Mouse (Mus musculus): ENCODE measurements around the gene Aldh3b2. TPM values are rescaled to one million over a fixed set of nuclear protein-coding genes. Genes with fewer than 3 reads are reported as not detected.

Aldh3b2 gene
- polyA plus RNA-seq, 1 experiment from 2014 or later: 5.8 TPM

- DNase-seq (ENCODE audit: low spot score): no peak
- no peaks in the 10 kb centered on the region for H3K36me3 ChIP-seq (ENCODE audit: insufficient read depth, low read length)
- no peaks in the 10 kb centered on the region for H3K27me3 ChIP-seq (ENCODE audit: insufficient read depth, low read length)
- H3K4me2 ChIP-seq (ENCODE audit: low read length): peak overlapping the region; percentile 96; the same call in 1 of the 2 replicates
- no peak for TF ChIP-seq CTCF (IDR thresholded peaks at IDR 0.05; ENCODE audit: low read depth)
- no peak for ATAC-seq (replicated peaks; ENCODE audit: low FRiP score, low read depth)
- no peak overlapping the region for H3K4me3 ChIP-seq (replicated peaks; ENCODE audit: low read depth, low read length)
- no peak overlapping the region for H3K9ac ChIP-seq (ENCODE audit: low read depth, low read length)
- no peak overlapping the region for H3K27ac ChIP-seq
- no peaks in the 10 kb centered on the region for H3K9me3 ChIP-seq (replicated peaks; ENCODE audit: low read length)
- 72% methylated on average over 5 of the region's 5 CpGs for whole genome bisulfite sequencing
- H3K4me1 ChIP-seq (replicated peaks; ENCODE audit: insufficient read depth, low read length): peaks cover 9% of the 10 kb centered on the region; the same call in 1 of the 2 replicates
Observed at GRCm38 (mm10) chr19:4001752-4002151, 29.6 kb downstream of the Aldh3b2 start.

GRCm38 (mm10) chr19:4003112-4003511 lies 31.0 kb downstream of the Aldh3b2 start, which contains the start of gene Doc2g:
Doc2g (plus strand) TSS chr19:4003313.
- H3K4me2 ChIP-seq (ENCODE audit: low read length): no peak within 1 kb of the TSS
- no peak within 1 kb of the TSS for H3K27ac ChIP-seq
- peaks cover 13% of the 10 kb centered on the region for H3K36me3 ChIP-seq (ENCODE audit: insufficient read depth, low read length)
- H3K27me3 ChIP-seq (ENCODE audit: insufficient read depth, low read length): no peaks in the 10 kb centered on the region
- WGBS: 46% methylated on average over 1 of the region's 1 CpGs
- no peak for ATAC-seq (replicated peaks; ENCODE audit: low FRiP score, low read depth)
- no peak for DNase-seq (ENCODE audit: low spot score)
- H3K9me3 ChIP-seq (replicated peaks; ENCODE audit: low read length): no peaks in the 10 kb centered on the region
- H3K4me3 ChIP-seq (replicated peaks; ENCODE audit: low read depth, low read length): no peak within 1 kb of the TSS
- no peak within 1 kb of the TSS for H3K9ac ChIP-seq (ENCODE audit: low read depth, low read length)
- no peak for TF ChIP-seq CTCF (IDR thresholded peaks at IDR 0.05; ENCODE audit: low read depth)
- peaks cover 8% of the 10 kb centered on the region; the same call in 1 of the 2 replicates for H3K4me1 ChIP-seq (replicated peaks; ENCODE audit: insufficient read depth, low read length)

- Histone ChIP-seq H3K4me2 (ENCODE audit: low read length) (no peak overlapping the region), H3K27ac (no peak overlapping the region), H3K4me1 (replicated peaks; ENCODE audit: insufficient read depth, low read length) (peaks cover 8% of the 10 kb centered on the region; the same call in 1 of the 2 replicates), H3K9ac (ENCODE audit: low read depth, low read length) (no peak overlapping the region), H3K36me3 (ENCODE audit: insufficient read depth, low read length) (peaks cover 18% of the 10 kb centered on the region), H3K4me3 (replicated peaks; ENCODE audit: low read depth, low read length) (no peak overlapping the region), H3K9me3 (replicated peaks; ENCODE audit: low read length) (no peaks in the 10 kb centered on the region), H3K27me3 (ENCODE audit: insufficient read depth, low read length) (no peaks in the 10 kb centered on the region)
- ATAC-seq (replicated peaks; ENCODE audit: low FRiP score, low read depth): no peak
- no peak for DNase-seq (ENCODE audit: low spot score)
- 72% methylated on average over 12 of the region's 12 CpGs for WGBS
- no peak for TF ChIP-seq CTCF (IDR thresholded peaks at IDR 0.05; ENCODE audit: low read depth)
Observed at GRCm38 (mm10) chr19:4003641-4004040, 31.5 kb downstream of the Aldh3b2 start.

- Histone ChIP-seq H3K9me3 (replicated peaks; ENCODE audit: low read length) (no peaks in the 10 kb centered on the region), H3K4me1 (replicated peaks; ENCODE audit: insufficient read depth, low read length) (peaks cover 8% of the 10 kb centered on the region; the same call in 1 of the 2 replicates), H3K27ac (no peak overlapping the region), H3K9ac (ENCODE audit: low read depth, low read length) (no peak overlapping the region), H3K4me2 (ENCODE audit: low read length) (no peak overlapping the region), H3K36me3 (ENCODE audit: insufficient read depth, low read length) (peaks cover 23% of the 10 kb centered on the region), H3K27me3 (ENCODE audit: insufficient read depth, low read length) (no peaks in the 10 kb centered on the region), H3K4me3 (replicated peaks; ENCODE audit: low read depth, low read length) (no peak overlapping the region)
- no peak for ATAC-seq (replicated peaks; ENCODE audit: low FRiP score, low read depth)
- 83% methylated on average over 15 of the region's 15 CpGs for WGBS
- DNase-seq (ENCODE audit: low spot score): no peak
- TF ChIP-seq CTCF (IDR thresholded peaks at IDR 0.05; ENCODE audit: low read depth): no peak
Observed at GRCm38 (mm10) chr19:4004331-4004730, 32.2 kb downstream of the Aldh3b2 start.

DNA sequence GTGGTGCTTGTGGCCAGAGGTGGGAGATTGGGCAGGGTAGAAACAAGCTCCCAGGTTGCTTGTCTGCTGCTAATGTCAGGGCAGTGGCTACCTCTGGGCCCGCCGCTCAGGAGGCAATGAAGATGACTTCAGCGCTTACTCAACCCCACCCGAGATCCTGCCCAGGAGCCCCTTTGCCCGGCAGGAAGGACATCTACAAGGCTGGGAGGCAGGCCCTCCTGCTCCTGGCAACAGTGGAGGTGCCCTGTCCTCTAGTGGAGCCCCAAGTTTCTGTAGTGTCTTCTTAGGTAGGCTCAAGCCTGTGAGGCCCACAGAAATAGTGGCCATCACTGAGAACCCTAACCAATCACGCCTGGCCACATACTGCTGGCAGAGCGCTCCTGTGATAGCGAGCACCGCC lies 33.0 kb downstream of the Aldh3b2 start:
- Histone ChIP-seq H3K27me3 (ENCODE audit: insufficient read depth, low read length) (no peaks in the 10 kb centered on the region), H3K36me3 (ENCODE audit: insufficient read depth, low read length) (peaks cover 31% of the 10 kb centered on the region), H3K9me3 (replicated peaks; ENCODE audit: low read length) (no peaks in the 10 kb centered on the region), H3K9ac (ENCODE audit: low read depth, low read length) (no peak overlapping the region), H3K27ac (no peak overlapping the region), H3K4me1 (replicated peaks; ENCODE audit: insufficient read depth, low read length) (peaks cover 8% of the 10 kb centered on the region; the same call in 1 of the 2 replicates), H3K4me2 (ENCODE audit: low read length) (no peak overlapping the region), H3K4me3 (replicated peaks; ENCODE audit: low read depth, low read length) (no peak overlapping the region)
- no peak for DNase-seq (ENCODE audit: low spot score)
- ATAC-seq (replicated peaks; ENCODE audit: low FRiP score, low read depth): no peak
- no peak for TF ChIP-seq CTCF (IDR thresholded peaks at IDR 0.05; ENCODE audit: low read depth)
- WGBS: 86% methylated on average over 9 of the region's 9 CpGs

DNA sequence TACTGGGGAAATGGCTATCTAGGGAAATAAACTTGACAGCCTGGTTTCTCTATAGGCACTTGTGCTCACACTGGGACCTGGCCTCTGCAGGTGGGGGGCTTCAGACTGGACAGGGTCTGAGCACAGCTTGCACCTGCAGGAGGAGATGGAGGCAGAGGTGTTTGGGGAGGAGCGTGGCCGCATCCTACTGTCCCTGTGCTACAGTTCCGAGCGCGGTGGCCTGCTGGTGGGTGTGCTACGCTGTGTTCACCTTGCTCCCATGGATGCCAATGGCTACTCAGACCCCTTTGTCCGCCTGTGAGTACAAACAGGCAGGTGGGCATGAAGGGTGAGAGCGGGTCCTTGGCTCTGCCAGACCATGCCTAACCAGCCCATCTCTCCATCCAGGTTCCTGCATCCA lies 33.8 kb downstream of the Aldh3b2 start:
- DNase-seq (ENCODE audit: low spot score) (no peak), ATAC-seq (replicated peaks; ENCODE audit: low FRiP score, low read depth) (no peak)
- WGBS: 93% methylated on average over 8 of the region's 8 CpGs
- H3K9me3 ChIP-seq (replicated peaks; ENCODE audit: low read length): no peaks in the 10 kb centered on the region
- H3K36me3 ChIP-seq (ENCODE audit: insufficient read depth, low read length): peaks cover 31% of the 10 kb centered on the region
- no peak for TF ChIP-seq CTCF (IDR thresholded peaks at IDR 0.05; ENCODE audit: low read depth)
- no peak overlapping the region for H3K4me3 ChIP-seq (replicated peaks; ENCODE audit: low read depth, low read length)
- peaks cover 4% of the 10 kb centered on the region; the same call in 1 of the 2 replicates for H3K4me1 ChIP-seq (replicated peaks; ENCODE audit: insufficient read depth, low read length)
- H3K4me2 ChIP-seq (ENCODE audit: low read length): no peak overlapping the region
- no peak overlapping the region for H3K27ac ChIP-seq
- H3K27me3 ChIP-seq (ENCODE audit: insufficient read depth, low read length): no peaks in the 10 kb centered on the region
- H3K9ac ChIP-seq (ENCODE audit: low read depth, low read length): no peak overlapping the region

- no peak overlapping the region for H3K4me2 ChIP-seq (ENCODE audit: low read length)
- no peak for TF ChIP-seq CTCF (IDR thresholded peaks at IDR 0.05; ENCODE audit: low read depth)
- no peak for ATAC-seq (replicated peaks; ENCODE audit: low FRiP score, low read depth)
- H3K27ac ChIP-seq: no peak overlapping the region
- no peaks in the 10 kb centered on the region for H3K27me3 ChIP-seq (ENCODE audit: insufficient read depth, low read length)
- WGBS: 91% methylated on average over 5 of the region's 5 CpGs
- H3K36me3 ChIP-seq (ENCODE audit: insufficient read depth, low read length): peaks cover 31% of the 10 kb centered on the region
- no peaks in the 10 kb centered on the region for H3K4me1 ChIP-seq (replicated peaks; ENCODE audit: insufficient read depth, low read length)
- H3K9me3 ChIP-seq (replicated peaks; ENCODE audit: low read length): no peaks in the 10 kb centered on the region
- no peak overlapping the region for H3K4me3 ChIP-seq (replicated peaks; ENCODE audit: low read depth, low read length)
- no peak overlapping the region for H3K9ac ChIP-seq (ENCODE audit: low read depth, low read length)
- no peak for DNase-seq (ENCODE audit: low spot score)
Observed at GRCm38 (mm10) chr19:4011086-4011485, 39.0 kb downstream of the Aldh3b2 start.
